Mouse (Mus musculus) C2C12 (cell line): Measurements from ENCODE around the gene Cdh6.

Source experiments
- CTCF ChIP-seq: IDR thresholded peaks from one replicate; pipeline ENCODE4 v1.5.1; 2011; ENCODE audit not compliant: control insufficient read depth, insufficient read depth, insufficient read length
- FOSL1 ChIP-seq: IDR thresholded peaks from one replicate; pipeline ENCODE4 v1.8.0; 2011; ENCODE audit warnings: mild to moderate bottlenecking, low read length; ENCODE audit not compliant: poor library complexity, insufficient read depth, severe bottlenecking
- MAX ChIP-seq: IDR thresholded peaks from one replicate; pipeline ENCODE4 v1.6.1; 2011; ENCODE audit warnings: mild to moderate bottlenecking, control low read depth
- USF1 ChIP-seq: IDR thresholded peaks from one replicate; pipeline ENCODE4 v1.6.1; 2011; ENCODE audit warnings: low read depth, mild to moderate bottlenecking, control low read depth, moderate library complexity

- TF ChIP-seq CTCF (no peak), USF1 (no peak), FOSL1 (no peak), MAX (no peak)
Observed at GRCm38 (mm10) chr15:13134086-13134485, 39.4 kb downstream of the Cdh6 start.
